Mouse (Mus musculus) ES-CJ7 (cell line): ENCODE results near the gene Sec62.
A peak's percentile ranks its signal among the peaks of the same experiment; 100 is the strongest.

Experiments used
- DNase-seq: peaks from one replicate; pipeline ENCODE4 v3.0.0; 2011; ENCODE audit warnings: low read depth, low spot score

Sec62 gene

DNA sequence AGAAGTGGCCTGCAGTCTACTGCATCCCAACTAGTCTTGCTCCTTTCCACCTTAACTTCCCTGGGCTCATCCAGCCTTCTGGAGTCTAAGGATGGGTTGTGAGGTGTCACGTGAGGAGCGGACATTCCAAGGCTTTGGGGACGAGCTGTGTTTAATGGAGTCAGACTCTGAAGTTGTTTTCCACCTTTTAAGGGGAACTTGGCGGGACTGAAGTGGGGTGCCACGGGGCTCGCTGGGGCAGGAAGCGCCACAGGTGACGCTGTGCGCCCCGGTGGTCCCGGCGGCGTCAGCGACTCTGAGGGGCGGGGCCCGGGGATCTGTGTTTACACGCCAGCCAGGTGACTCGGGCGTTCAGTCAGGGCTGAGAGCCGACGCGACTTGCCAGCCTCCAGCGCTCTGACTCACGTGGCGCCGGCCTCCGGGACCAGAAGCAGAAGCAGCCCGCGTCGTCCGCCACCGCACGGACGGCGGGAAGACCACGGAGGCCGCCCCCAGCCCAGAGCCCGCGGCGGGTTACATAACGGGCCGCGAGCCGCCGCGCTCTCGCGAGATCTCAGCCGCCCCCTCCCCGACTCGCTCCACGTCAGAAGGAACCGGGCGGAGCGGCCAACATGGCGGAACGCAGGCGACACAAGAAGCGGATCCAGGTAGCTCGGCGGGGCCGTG lies at the start of gene Sec62:
Gene Sec62 (plus strand): TSS at position 139 of the 666 bp plus-strand sequence.
- DNase-seq: peak; percentile 92

DNA sequence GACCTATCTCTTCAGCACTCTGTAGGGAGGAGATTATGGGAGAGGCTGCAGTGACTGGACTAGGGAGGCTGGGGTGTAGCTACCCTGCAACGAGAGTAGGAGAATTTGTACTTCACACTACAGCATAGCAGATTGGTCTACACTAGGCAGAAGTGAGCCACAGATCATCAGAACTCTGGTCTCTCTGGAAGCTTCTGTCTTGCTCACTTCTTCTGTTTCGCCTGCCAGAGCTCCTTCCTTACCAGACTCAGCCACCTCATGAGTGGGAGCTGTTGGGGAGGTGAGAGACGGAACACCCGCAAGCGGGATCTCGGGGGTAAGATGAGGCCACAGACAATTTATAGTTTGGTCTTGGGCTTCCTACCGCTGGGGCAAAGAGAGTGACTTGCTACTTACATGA lies 49.8 kb upstream of the Sec62 start:
- DNase-seq: no peak

DNA sequence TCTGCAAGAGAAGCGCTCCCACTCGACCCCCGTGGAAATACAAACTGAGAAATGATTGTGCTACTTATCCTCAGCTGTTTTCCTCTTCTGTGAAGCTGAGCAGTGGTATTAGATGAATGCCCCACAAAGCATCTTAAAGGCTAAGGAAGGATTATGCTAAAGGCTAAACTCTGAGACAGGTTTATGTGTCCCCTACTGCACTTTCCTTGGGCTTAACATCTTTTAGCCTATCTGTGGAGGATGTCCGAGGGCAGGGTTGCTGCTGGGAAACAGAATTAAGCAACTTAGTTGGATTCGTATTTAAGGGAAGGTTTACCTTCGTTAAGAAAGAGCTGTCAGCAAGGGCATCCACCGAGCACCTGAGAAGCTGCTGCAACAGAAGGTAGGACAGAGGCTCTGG lies 46.7 kb upstream of the Sec62 start, which contains the start of gene Samd7:
Gene Samd7 (plus strand): TSS at position 288 of the 400 bp plus-strand sequence.
- no peak for DNase-seq

DNA sequence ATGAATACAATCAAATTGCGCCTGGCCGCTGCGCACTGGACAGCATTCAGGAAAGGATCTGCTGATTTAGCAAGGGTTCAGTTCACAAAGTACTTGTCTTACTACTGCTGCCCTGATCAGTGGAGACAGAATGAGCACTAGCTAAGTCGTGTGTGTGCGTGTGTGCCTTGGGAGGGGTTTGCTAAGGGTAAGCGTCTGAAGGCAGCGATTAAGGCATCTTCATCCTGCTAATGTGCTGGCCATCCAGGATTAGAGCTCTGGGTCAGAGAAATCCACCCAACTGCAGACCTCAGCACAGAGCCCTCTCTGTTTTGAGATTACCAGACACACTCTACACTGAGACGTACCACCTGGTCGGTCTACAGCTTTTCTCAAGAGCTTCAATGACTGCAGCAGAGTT lies 44.4 kb upstream of the Sec62 start:
- DNase-seq: no peak

DNA sequence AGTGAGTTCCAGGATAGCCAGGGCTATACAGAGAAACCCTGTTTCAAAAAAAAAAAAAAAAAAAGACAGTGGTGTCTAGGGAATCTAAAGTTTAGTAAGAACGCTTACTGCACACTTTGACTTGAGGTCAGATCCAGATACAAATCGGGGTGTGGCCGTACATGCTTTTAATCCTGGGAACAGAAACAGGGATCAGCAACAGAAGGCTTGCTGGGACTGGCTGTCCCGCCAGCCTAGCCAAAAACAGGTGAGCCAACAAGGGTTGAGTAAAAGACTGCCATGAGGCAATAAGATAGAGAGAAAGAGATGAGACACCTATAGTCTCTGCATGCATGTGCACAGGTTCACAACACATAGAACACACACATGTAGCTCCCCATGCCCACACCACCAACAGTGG lies 38.0 kb upstream of the Sec62 start:
- DNase-seq: no peak

DNA sequence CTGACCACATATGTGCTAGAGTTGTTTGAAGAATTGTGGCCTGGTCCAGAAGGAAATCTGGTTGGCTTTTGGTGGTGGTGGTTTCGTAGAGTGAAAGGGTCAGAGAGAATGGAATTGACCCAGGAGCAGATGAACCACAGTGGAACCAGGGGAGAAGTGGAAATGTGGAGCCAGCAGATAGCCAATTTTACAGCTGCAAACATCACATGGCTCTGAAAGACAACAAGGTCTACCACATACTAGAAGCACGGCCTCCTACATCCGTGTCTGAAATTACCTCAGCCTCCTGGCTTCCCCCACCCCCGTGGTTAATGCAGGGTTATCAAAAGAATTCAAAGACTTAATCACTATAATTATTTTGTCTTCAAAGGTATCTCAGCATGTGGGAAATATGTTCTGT lies 27.8 kb upstream of the Sec62 start:
- no peak for DNase-seq

DNA sequence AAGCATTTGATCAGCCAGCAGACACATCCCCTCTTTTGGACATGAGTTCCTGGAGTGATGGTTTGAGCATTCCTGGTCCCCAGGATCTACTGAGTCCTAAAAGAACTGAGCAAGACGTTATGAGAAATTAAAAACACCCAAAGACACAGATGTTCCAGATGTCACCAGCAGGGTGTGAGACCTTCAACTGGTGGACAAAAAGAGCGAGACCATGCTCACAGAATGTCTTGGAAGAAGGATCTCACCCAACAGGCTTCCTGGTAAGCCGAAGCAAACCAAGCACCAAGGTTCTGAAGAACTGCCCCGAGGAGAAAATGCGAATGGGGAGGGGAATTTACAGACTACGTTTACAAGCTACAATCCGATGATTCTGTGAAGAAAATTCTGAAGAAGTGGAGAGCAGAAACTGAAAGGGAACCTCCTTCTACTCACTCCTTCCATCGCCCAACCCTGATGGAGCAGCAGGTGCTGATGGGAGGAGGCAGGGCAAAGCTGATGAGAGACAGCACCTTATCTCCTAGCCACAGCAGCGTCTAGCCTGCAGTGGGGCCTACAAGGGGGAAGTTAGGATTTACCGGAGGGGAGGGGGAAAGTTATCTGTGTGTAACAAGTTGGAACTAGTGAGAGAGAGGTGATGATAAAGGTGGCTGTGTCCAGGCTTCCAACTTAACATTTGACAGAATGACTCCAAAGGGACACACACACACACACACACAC lies 27.2 kb upstream of the Sec62 start:
- no peak for DNase-seq

DNA sequence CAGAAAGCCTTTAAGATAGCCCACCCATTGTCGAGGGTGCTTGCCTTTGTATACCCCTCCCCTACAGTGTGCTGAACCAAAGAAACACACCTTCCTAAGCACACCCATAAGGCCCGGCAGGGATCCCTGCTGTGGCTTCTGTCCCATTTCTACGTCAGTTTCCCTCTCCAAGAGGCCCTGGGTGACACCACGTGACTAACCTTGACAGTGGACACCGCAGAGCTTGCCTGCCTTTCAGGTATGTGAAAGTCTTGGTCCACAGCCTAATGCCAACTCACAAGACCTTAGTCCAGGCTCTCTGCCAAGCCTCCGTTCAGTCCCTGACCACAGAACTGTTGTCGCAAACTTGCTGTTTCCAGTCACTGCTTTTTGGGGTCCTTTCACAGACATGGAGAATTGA lies 26.5 kb upstream of the Sec62 start:
- DNase-seq: no peak

DNA sequence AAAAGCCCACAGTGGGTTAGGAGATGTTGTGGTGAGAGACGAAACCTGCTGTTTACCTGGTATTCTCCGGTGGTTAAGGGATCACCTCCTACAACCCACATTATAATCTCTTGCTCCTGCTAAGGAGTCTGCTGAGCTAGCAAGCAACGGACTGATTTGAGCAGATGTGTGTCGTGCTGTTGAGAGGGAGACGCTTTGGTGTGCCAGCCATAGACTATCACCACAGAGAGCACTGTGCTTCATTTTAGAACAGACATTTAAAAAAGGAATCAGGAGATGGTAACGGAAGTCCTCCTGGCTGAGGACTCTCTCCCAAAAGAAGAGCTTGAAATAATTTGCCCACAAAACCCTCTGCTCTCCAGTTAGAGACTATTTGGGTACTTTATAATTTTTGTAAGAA lies 25.4 kb upstream of the Sec62 start:
- no peak for DNase-seq

DNA sequence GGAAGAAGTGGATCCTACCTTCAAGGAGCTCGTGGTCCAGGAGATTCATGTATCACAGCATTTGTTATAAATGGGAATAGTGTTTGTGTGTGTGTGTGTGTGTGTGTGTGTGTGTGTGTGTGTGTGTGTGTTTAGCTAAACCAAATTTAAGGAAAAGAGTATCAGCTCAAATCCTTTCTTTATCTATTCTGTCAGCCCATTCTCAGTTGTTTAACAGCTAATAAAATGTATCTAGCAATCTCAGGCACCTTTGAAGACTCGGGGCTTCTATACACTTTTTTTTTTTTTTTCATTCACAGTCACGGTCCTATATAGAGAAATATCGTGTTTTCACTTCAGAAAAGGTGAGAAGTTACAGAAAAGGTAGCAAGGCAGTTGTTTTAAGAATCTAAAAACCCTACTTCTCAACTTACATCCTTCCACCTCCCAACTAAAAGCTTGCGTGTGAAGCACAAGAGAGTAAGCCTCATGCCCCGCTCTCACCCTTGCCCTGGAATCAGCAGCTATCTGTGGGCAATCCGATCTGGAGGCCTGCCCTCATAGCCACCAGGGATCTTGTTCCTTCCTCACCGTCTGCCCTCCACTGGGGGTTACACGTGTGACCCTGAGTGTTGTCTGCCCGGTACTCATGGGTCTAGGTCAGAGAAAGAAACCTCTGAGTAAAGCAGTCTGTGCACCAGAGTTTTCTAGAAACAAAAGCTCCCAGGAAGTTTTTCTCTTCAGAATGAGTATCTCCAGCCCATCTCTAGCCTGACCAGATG lies 22.7 kb upstream of the Sec62 start:
- DNase-seq: no peak

DNA sequence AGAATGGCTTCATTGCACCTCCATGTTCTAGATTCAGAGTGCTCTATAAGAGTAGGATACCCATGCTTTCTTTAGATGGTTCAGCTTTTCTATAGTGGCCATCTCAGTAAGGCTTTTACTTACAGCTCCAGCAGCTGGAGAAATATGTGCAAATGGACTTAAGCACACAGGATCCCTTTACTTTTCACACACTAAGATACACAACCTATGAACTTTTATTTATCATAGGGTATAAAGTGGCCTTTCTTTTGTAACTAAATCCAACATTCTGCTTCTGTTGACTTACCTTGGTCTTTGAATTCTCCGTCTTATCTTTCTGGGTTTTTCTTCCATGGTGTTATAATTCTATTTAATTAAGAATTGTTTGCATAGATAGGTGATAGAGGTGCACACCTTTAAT lies 21.1 kb upstream of the Sec62 start:
- no peak for DNase-seq

DNA sequence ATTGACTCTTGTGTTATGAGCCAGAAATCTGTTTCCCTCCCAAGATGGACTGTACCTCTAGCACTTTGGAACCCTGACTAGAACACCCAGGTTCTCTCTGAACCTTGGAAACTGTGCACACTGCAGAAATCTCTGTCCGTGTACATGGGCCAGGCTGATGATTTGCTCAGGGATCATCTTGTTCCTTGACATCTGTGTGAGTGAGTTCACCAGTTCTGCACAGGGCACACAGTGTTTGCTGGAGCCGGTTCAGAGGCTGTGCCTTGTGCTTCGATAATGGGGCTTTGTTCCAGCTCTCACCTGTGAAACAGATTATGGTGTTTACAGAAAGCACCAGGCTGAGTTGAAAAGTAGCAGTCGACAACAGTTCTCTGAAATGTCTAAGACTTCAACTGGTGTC lies 20.0 kb upstream of the Sec62 start:
- DNase-seq: no peak

DNA sequence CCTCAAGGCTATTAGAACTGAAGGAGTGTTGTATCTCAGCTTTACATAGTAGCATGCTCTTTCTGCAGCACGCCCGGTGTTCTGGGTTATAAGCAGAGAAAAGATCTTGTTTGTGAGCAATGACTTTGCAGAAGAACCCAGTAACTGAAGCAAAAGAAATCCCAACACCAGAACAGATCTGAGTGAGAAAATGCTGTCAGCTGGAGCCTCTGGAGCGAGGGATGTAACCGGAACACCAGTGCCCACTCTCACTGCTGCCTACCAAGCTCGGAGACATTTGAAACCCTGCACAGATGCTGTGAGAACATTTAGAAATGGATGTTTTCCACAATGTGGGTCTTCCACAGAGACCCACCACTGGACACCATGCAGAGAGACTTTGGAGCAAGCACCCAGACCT lies 18.0 kb upstream of the Sec62 start:
- DNase-seq: no peak

DNA sequence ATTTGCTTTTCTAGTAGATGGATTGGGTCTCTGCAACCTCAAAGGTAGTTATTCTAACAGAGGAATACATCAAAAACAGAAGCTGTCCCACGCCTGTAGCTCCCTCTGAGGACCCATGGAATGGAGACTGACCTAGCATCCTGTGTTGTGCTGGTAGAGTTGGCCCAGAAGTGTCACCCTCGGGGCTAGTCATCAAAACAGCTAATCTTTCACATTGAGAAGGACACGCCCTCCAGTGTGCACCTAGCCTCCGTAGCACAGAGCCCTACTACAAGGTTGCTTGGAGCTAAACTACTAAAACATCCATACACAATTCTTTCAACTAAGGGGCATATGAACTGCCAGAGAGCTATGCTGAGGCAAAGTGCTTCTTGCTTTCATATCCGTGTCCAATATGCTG lies 14.7 kb upstream of the Sec62 start:
- no peak for DNase-seq

DNA sequence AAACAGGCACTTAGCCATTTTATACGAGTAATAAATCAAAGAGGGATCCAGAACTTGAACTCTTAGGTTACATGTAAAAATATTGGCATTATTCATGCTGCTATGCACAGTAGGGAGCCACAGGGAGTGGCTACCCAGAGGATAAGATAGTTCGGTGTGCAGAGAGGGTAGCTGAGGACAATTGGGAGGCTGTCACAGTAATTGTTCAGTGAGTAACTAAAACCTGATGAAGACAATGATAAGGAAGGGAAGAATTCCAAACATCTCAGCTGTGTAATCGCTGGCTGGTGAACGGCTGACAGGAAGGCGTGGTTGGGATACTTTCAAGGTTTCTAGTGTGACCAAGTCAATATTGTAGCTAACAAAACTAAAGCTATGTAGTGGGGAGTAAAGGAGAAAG lies 4.1 kb upstream of the Sec62 start:
- peak; percentile 60 for DNase-seq

DNA sequence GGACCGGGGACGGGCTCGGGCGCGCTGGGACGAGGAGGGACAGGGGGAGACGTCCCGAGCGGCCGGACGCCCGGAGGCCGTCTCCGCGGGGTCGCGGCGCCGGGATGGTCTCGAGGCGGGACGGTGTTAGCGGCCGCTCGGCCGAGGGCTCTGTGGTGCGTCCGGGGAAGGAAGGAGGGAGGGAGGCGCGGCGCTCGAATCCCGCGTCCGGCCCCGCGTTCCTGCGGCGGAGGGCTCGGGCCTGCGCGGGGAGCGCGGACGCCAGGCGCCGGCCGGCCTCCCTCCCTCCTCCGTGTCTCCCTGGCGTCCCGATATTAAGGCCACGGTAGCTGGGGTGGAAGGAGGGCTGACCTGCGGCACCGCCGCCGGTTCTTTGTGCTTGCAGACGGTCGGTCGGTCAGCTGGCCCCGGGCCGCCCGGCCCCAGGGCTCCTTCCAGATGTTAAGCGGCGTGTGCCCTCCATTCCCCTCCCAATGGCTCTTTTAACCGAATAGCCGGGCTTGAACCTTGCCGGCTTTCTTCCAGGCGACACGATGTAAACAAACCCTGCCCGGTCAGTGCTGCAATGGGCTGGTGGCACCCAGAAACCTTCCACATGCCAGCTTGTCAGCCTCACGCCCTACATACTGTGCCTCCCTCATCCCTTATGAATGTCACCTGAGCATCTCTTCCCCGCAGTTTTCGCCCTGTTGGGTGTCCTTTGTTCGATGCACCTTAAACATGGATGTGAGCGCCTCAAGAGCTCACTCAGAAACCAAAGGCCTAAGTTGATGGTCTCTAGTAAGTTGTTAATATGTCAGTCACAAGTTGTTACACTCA lies 937 bp downstream of the Sec62 start:
- peak; percentile 38 for DNase-seq

DNA sequence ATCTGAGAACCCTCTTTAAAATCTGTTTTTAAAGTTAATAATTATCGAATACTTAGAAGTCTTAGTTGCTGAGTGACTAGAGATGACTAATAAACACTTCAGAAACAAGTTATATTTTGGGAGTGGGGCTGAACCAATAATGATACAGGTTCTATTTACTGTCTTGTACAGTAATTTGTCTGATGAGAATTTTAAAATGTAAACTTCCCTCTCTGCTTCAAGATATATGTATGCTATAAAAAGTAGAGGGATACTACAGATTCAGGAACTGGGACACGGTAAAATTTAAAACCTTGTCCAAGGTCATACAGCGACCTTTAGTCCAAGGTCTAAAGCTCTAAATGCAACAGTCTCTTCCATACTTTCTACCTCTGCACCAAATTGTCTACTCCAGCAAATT lies 9.5 kb downstream of the Sec62 start:
- DNase-seq: no peak

DNA sequence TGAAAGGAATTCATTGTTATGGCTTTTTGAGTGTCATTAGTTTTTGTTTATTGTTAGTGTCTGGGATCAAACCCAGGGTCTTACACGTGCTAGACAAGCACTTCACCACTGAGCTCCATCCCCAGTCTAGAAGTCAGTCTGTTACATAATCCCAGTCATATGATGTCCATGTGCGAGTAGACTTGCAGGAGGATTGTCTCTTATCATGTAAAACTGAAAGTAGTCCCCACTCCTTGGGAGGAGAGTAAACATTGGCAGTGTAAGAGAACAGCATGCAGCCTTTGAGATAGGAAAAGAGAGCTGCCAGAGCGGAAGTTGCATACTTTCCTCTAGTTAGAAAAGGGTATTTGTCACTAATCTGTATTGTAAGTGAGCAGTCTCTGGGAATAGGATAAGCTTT lies 20.2 kb downstream of the Sec62 start:
- DNase-seq: no peak

DNA sequence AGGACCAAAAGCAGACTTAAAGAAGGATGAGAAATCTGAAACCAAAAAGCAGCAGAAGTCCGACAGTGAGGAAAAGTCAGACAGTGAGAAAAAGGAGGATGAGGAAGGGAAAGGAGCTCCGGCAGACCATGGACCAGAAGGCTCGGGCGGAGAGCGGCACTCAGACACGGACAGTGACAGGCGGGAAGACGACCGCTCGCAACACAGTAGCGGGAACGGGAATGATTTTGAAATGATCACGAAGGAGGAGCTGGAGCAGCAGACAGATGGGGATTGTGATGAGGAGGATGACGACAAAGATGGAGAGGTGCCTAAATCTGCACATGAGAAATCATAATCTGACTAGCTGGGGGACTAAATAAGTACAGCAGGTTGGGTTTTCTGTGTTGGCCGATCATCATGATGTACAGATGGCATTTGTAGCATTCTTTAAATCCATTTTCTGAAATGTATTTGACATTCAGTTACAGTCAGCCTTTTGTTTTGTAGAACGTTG lies 26.0 kb downstream of the Sec62 start:
- DNase-seq: no peak

DNA sequence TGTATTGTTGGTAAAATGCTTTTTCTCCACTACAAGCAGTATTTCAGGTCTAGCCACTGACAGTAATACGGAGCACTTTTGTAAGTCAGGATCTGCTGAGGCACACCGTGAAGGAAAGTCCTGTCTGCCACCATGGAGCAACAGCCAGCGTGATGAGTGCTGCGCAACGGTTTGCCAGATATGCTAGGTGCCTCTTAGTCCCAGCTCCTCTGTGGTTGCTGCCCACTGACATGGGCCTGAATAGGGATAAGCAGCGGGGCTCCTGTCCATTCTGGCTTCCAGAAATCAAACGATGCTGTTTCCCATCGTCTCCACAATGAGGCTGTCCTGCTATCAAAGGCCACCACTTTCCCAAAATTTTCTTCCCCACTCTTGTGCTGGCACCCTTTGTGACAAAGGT lies 29.5 kb downstream of the Sec62 start:
- no peak for DNase-seq

DNA sequence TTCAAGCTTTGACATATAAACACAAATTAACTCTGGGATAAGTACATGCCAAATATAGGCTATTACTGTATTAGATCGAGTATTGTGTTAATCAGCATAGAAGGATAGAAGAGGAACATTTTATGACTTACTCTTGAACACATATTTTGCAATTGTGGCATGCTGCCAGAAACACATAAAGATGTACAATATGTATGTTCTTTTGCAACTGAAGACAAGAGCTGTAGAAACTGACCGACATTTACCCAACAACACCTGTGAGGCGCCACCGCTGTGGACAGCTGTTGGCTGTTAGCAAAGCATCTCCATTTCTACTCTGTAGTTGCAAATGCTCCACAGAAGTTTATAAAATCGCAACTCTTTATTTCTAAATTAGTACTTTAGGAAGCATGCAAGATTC lies 33.4 kb downstream of the Sec62 start:
- no peak for DNase-seq
